Mouse (Mus musculus): ENCODE measurements around the gene Lgi1. TPM values are rescaled to one million over a fixed set of nuclear protein-coding genes. Genes with fewer than 3 reads are reported as not detected.

The Lgi1 gene
- polyA plus RNA-seq, 1 experiment: 0.02 TPM

DNA sequence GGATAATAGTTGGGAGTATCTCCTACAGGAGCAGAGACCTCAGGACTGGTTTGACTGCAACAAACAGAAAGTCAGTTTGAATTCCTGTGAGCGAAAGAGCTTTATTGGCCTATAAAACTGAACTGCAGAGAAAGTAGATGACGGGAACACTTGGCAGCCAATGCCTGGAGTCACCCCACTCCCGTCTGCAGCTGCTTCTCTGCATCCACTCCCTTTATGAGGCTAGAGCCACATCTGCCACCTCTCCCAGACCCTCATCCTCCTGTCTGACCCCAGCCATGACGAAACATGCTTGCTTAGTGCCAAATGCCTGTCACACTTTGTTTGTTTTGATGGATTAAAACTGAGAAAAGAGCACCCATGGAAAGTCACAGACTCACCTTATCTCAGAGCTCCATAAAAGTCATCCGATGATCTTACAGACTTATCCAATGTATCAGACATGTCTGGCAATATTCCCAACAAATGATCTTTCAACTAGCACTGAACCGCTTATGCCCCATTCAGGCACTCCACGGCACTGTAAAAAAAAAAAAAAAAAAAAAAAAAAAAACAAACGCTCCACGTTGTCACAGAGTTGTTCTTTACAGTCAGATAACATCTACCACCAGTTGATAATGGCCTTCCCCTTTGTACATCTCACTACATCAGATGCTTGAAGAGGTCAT, 93.8 kb downstream of the Lgi1 start:
- TF ChIP-seq CTCF (IDR thresholded peaks at IDR 0.05; ENCODE audit: extremely low read depth, insufficient read depth, insufficient read length, insufficient replicate concordance) (no peak), POLR2A (IDR thresholded peaks at IDR 0.05; ENCODE audit: low read depth, low read length) (no peak)
- Histone ChIP-seq H3K27me3 (ENCODE audit: control insufficient read depth, insufficient read depth, low read length) (no peaks in the 10 kb centered on the region), H3K4me1 (ENCODE audit: control insufficient read depth, insufficient read depth, insufficient read length) (no peaks in the 10 kb centered on the region), H3K36me3 (ENCODE audit: control insufficient read depth, insufficient read depth, low read length) (no peaks in the 10 kb centered on the region), H3K4me3 (ENCODE audit: extremely low read depth, insufficient read depth, insufficient read length) (no peak overlapping the region), H3K27ac (ENCODE audit: insufficient read depth, low read length) (no peak overlapping the region)
- 68% methylated on average over 9 of the region's 9 CpGs for WGBS
- DNase-seq (ENCODE audit: low read depth in 1 of 2, low spot score in 2 of 2): no peak

DNA sequence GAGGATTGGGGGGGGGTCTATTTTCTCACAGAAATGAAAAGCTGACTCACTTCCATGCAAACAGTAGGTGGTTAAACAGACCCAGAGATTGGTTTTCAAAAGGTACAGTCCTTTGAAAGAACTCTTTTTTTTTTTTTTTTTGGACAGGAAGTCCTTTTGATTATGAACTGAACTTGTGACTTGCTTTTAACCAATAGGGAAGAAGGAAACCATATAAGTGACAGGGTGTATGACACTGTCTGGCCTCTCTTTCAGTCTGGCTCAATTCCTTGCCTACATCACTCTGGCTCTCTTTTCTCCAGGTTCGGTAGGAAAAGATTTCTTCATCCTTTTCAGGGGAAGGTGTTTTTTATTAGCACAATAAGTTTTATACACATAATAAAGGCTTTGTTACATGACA, 95.0 kb downstream of the Lgi1 start:
- H3K27ac ChIP-seq (ENCODE audit: insufficient read depth, low read length): no peak overlapping the region
- 96% methylated on average over 1 of the region's 1 CpGs for WGBS
- TF ChIP-seq POLR2A (IDR thresholded peaks at IDR 0.05; ENCODE audit: low read depth, low read length): no peak
- no peak for TF ChIP-seq CTCF (IDR thresholded peaks at IDR 0.05; ENCODE audit: extremely low read depth, insufficient read depth, insufficient read length, insufficient replicate concordance)
- H3K27me3 ChIP-seq (ENCODE audit: control insufficient read depth, insufficient read depth, low read length): no peaks in the 10 kb centered on the region
- no peak for DNase-seq (ENCODE audit: low read depth in 1 of 2, low spot score in 2 of 2)
- no peaks in the 10 kb centered on the region for H3K4me1 ChIP-seq (ENCODE audit: control insufficient read depth, insufficient read depth, insufficient read length)
- H3K4me3 ChIP-seq (ENCODE audit: extremely low read depth, insufficient read depth, insufficient read length): no peak overlapping the region
- H3K36me3 ChIP-seq (ENCODE audit: control insufficient read depth, insufficient read depth, low read length): no peaks in the 10 kb centered on the region

Other genes starting within 250 kb of the Lgi1 start
- gene Myof, start 221.0 kb upstream of the Lgi1 start, polyA plus RNA-seq (2012; rRNA removed): 10.6 and 11.7 TPM in 2 replicates
- gene Cep55, start 209.5 kb upstream of the Lgi1 start, polyA plus RNA-seq (2012; rRNA removed): 0.94 and 1.2 TPM in 2 replicates
- gene Ffar4, start 167.5 kb upstream of the Lgi1 start, polyA plus RNA-seq (2012; rRNA removed): 2.9 and 3.6 TPM in 2 replicates
- 1.1 and 1.2 TPM in 2 replicates for gene Rbp4, start 139.3 kb upstream of the Lgi1 start, polyA plus RNA-seq (2012; rRNA removed)
- gene Pde6c, start 131.8 kb upstream of the Lgi1 start, polyA plus RNA-seq (2012; rRNA removed): not detected in 2 replicates
- 2.7 and 2.9 TPM in 2 replicates for gene Fra10ac1, start 40.4 kb upstream of the Lgi1 start, polyA plus RNA-seq (2012; rRNA removed)
- gene Slc35g1, start 131.4 kb downstream of the Lgi1 start, polyA plus RNA-seq (2012; rRNA removed): 2.0 and 2.2 TPM in 2 replicates
- gene Plce1, start 216.6 kb downstream of the Lgi1 start, polyA plus RNA-seq (2012; rRNA removed): 1.7 and 2.6 TPM in 2 replicates

Data from spleen, adult 2 months (tissue).